Mouse (Mus musculus) liver, embryonic 15.5 days (tissue): ENCODE data around the gene Serpinh1. TPM values are rescaled to one million over a fixed set of nuclear protein-coding genes. Genes with fewer than 3 reads are reported as not detected.

ENCODE experiments used
- ATAC-seq: fragments of 200-750 bp; cut with Nextera tagmentation; 2 replicates; pipeline ENCODE4 v1.8.0; 2017; ENCODE audit warnings: moderate number of reproducible peaks, mild to moderate bottlenecking, moderate library complexity; ENCODE audit not compliant: insufficient read depth
- H3K27ac ChIP-seq: fragments of 300-500 bp; sonication (generic); replicated peaks from 2 replicates; pipeline ENCODE4 v1.5.1; 2015; ENCODE audit warnings: mild to moderate bottlenecking, inconsistent platforms
- H3K27me3 ChIP-seq: fragments of 300-500 bp; sonication (generic); 2 replicates; pipeline ENCODE4 v1.6.1; 2015; ENCODE audit warnings: mild to moderate bottlenecking, inconsistent platforms
- H3K36me3 ChIP-seq: fragments of 300-500 bp; sonication (generic); replicated peaks from 2 replicates; pipeline ENCODE4 v1.6.1; 2015; ENCODE audit warnings: moderate library complexity, mild to moderate bottlenecking, inconsistent platforms
- H3K4me1 ChIP-seq: fragments of 300-500 bp; sonication (generic); replicated peaks from 2 replicates; pipeline ENCODE4 v1.6.1; 2015; ENCODE audit warnings: inconsistent platforms
- H3K4me2 ChIP-seq: fragments of 300-500 bp; sonication (generic); 2 replicates; pipeline ENCODE4 v1.6.1; 2015; ENCODE audit warnings: moderate library complexity, mild to moderate bottlenecking, inconsistent platforms
- H3K4me3 ChIP-seq: fragments of 300-500 bp; sonication (generic); replicated peaks from 2 replicates; pipeline ENCODE4 v1.5.1; 2015; ENCODE audit warnings: mild to moderate bottlenecking, inconsistent platforms
- H3K9ac ChIP-seq: fragments of 300-500 bp; sonication (generic); 2 replicates; pipeline ENCODE4 v1.6.1; 2015; ENCODE audit warnings: moderate library complexity, mild to moderate bottlenecking, inconsistent platforms
- H3K9me3 ChIP-seq: fragments of 300-500 bp; sonication (generic); replicated peaks from 2 replicates; pipeline ENCODE4 v1.6.1; 2016; ENCODE audit warnings: inconsistent platforms
- WGBS: fragments of 180-500 bp; shearing (Covaris S2); methylation state at CpG from one replicate; pipeline ENCODE4 v1.1.7; 2015; ENCODE audit warnings: mixed read lengths; ENCODE audit not compliant: insufficient replicate concordance; 5-methylcytosine and 5-hydroxymethylcytosine counted together
- polyA plus RNA-seq: library from polyadenylated mRNA; unstranded; fragments of >200 nt; fragmentation: Nextera tagmentation; extraction: Ambion mirVana; gene quantifications from 2 replicates; pipeline ENCODE4 v1.2.1, GENCODE M21; 2015

Serpinh1 gene
- polyA plus RNA-seq, 1 experiment from 2014 or later, result 80.5 TPM

GRCm38 (mm10) chr7:99351104-99351801, 1.8 kb downstream of the Serpinh1 start:
- Histone ChIP-seq H3K27ac (no peak overlapping the region), H3K9ac (no peak overlapping the region), H3K36me3 (no peaks in the 10 kb centered on the region; the same call in 1 of the 2 replicates), H3K4me1 (0 out of 2 replicates have a peak, but pooled peaks cover under 1% of the 10 kb centered on the region), H3K9me3 (no peaks in the 10 kb centered on the region), H3K27me3 (peaks cover 39% of the 10 kb centered on the region), H3K4me3 (peak overlapping the region; percentile 45), H3K4me2 (peak overlapping the region; percentile 53)
- WGBS, result 44% methylated on average over 12 of the region's 12 CpGs
- ATAC-seq, result no peak

- Histone ChIP-seq H3K9me3 (no peaks in the 10 kb centered on the region), H3K9ac (no peak overlapping the region), H3K4me2 (no peak overlapping the region), H3K4me1 (no peaks in the 10 kb centered on the region), H3K27ac (no peak overlapping the region), H3K36me3 (no peaks in the 10 kb centered on the region; the same call in 1 of the 2 replicates), H3K27me3 (peaks cover 35% of the 10 kb centered on the region), H3K4me3 (no peak overlapping the region)
- 63% methylated on average over 9 of the region's 9 CpGs for WGBS
- no peak for ATAC-seq
Observed at GRCm38 (mm10) chr7:99349782-99350720, 3.0 kb downstream of the Serpinh1 start.

- ATAC-seq, result no peak
- 83% methylated on average over 26 of the region's 26 CpGs for WGBS
- H3K4me3 ChIP-seq, result no peak overlapping the region
- peaks cover 30% of the 10 kb centered on the region for H3K27me3 ChIP-seq
- H3K36me3 ChIP-seq, result no peaks in the 10 kb centered on the region; the same call in 1 of the 2 replicates
- H3K4me2 ChIP-seq, result no peak overlapping the region
- no peak overlapping the region for H3K27ac ChIP-seq
- H3K9ac ChIP-seq, result no peak overlapping the region
- H3K9me3 ChIP-seq, result no peaks in the 10 kb centered on the region
- no peaks in the 10 kb centered on the region for H3K4me1 ChIP-seq
Observed at GRCm38 (mm10) chr7:99348883-99349282, 4.2 kb downstream of the Serpinh1 start.

GRCm38 (mm10) chr7:99347268-99347667, 5.8 kb downstream of the Serpinh1 start:
- no peaks in the 10 kb centered on the region; the same call in 1 of the 2 replicates for H3K36me3 ChIP-seq
- no peak overlapping the region for H3K4me2 ChIP-seq
- H3K9me3 ChIP-seq, result no peaks in the 10 kb centered on the region
- no peak for ATAC-seq
- H3K27me3 ChIP-seq, result peaks cover 14% of the 10 kb centered on the region
- no peak overlapping the region for H3K4me3 ChIP-seq
- H3K9ac ChIP-seq, result no peak overlapping the region
- WGBS, result 76% methylated on average over 10 of the region's 10 CpGs
- no peak overlapping the region for H3K27ac ChIP-seq
- H3K4me1 ChIP-seq, result no peaks in the 10 kb centered on the region

GRCm38 (mm10) chr7:99343577-99343976, 9.5 kb downstream of the Serpinh1 start:
- Histone ChIP-seq H3K27me3 (no peaks in the 10 kb centered on the region), H3K4me3 (no peak overlapping the region), H3K4me2 (no peak overlapping the region), H3K9me3 (no peaks in the 10 kb centered on the region), H3K4me1 (no peaks in the 10 kb centered on the region), H3K27ac (no peak overlapping the region), H3K36me3 (no peaks in the 10 kb centered on the region; the same call in 1 of the 2 replicates), H3K9ac (no peak overlapping the region)
- 58% methylated on average over 4 of the region's 4 CpGs for WGBS
- no peak for ATAC-seq

- no peak overlapping the region for H3K9ac ChIP-seq
- no peak overlapping the region for H3K4me3 ChIP-seq
- no peaks in the 10 kb centered on the region for H3K9me3 ChIP-seq
- no peak overlapping the region for H3K27ac ChIP-seq
- no peaks in the 10 kb centered on the region for H3K36me3 ChIP-seq
- H3K4me2 ChIP-seq, result no peak overlapping the region
- WGBS, result 55% methylated on average over 8 of the region's 8 CpGs
- ATAC-seq, result no peak
- H3K27me3 ChIP-seq, result no peaks in the 10 kb centered on the region
- no peaks in the 10 kb centered on the region for H3K4me1 ChIP-seq
Observed at GRCm38 (mm10) chr7:99340736-99341135, 12.3 kb downstream of the Serpinh1 start.

- Histone ChIP-seq H3K9ac (no peak overlapping the region), H3K4me3 (no peak overlapping the region), H3K27ac (no peak overlapping the region), H3K36me3 (no peaks in the 10 kb centered on the region), H3K4me1 (no peaks in the 10 kb centered on the region), H3K27me3 (no peaks in the 10 kb centered on the region; the same call in 1 of the 2 replicates), H3K9me3 (no peaks in the 10 kb centered on the region), H3K4me2 (no peak overlapping the region)
- no peak for ATAC-seq
- WGBS, result 40% methylated on average over 12 of the region's 12 CpGs
Observed at GRCm38 (mm10) chr7:99332774-99333480, 20.1 kb downstream of the Serpinh1 start.

GRCm38 (mm10) chr7:99330012-99330411, 23.0 kb downstream of the Serpinh1 start:
- ATAC-seq, result no peak
- H3K4me3 ChIP-seq, result no peak overlapping the region
- no peaks in the 10 kb centered on the region for H3K36me3 ChIP-seq
- peaks cover 17% of the 10 kb centered on the region for H3K27me3 ChIP-seq
- no peaks in the 10 kb centered on the region for H3K4me1 ChIP-seq
- WGBS, result 56% methylated on average over 5 of the region's 5 CpGs
- no peak overlapping the region for H3K9ac ChIP-seq
- no peak overlapping the region for H3K4me2 ChIP-seq
- no peaks in the 10 kb centered on the region for H3K9me3 ChIP-seq
- no peak overlapping the region for H3K27ac ChIP-seq

GRCm38 (mm10) chr7:99328847-99329246, 24.2 kb downstream of the Serpinh1 start:
- Histone ChIP-seq H3K9me3 (no peaks in the 10 kb centered on the region), H3K9ac (no peak overlapping the region), H3K27me3 (peaks cover 27% of the 10 kb centered on the region), H3K4me3 (no peak overlapping the region), H3K36me3 (no peaks in the 10 kb centered on the region), H3K27ac (no peak overlapping the region), H3K4me2 (no peak overlapping the region), H3K4me1 (no peaks in the 10 kb centered on the region)
- ATAC-seq, result no peak
- WGBS, result 42% methylated on average over 4 of the region's 4 CpGs

- no peaks in the 10 kb centered on the region for H3K9me3 ChIP-seq
- no peak overlapping the region for H3K4me3 ChIP-seq
- H3K9ac ChIP-seq, result no peak overlapping the region
- no peaks in the 10 kb centered on the region for H3K4me1 ChIP-seq
- no peak for ATAC-seq
- H3K36me3 ChIP-seq, result no peaks in the 10 kb centered on the region
- no peak overlapping the region for H3K4me2 ChIP-seq
- no peak overlapping the region for H3K27ac ChIP-seq
- peaks cover 45% of the 10 kb centered on the region for H3K27me3 ChIP-seq
- 59% methylated on average over 6 of the region's 6 CpGs for WGBS
Observed at GRCm38 (mm10) chr7:99326128-99326527, 26.9 kb downstream of the Serpinh1 start.

- H3K9ac ChIP-seq, result no peak overlapping the region
- no peak for ATAC-seq
- no peaks in the 10 kb centered on the region for H3K36me3 ChIP-seq
- H3K4me1 ChIP-seq, result no peaks in the 10 kb centered on the region
- no peak overlapping the region for H3K4me2 ChIP-seq
- WGBS, result 34% methylated on average over 10 of the region's 10 CpGs
- peaks cover 52% of the 10 kb centered on the region for H3K27me3 ChIP-seq
- H3K27ac ChIP-seq, result no peak overlapping the region
- H3K4me3 ChIP-seq, result no peak overlapping the region
- H3K9me3 ChIP-seq, result no peaks in the 10 kb centered on the region
Observed at GRCm38 (mm10) chr7:99324810-99325209, 28.2 kb downstream of the Serpinh1 start.
